Mouse (Mus musculus): ENCODE results near the gene St3gal6. TPM values are rescaled to one million over a fixed set of nuclear protein-coding genes. Genes with fewer than 3 reads are reported as not detected.

The St3gal6 gene
- polyA plus RNA-seq, 1 experiment = 0.34 TPM

DNA sequence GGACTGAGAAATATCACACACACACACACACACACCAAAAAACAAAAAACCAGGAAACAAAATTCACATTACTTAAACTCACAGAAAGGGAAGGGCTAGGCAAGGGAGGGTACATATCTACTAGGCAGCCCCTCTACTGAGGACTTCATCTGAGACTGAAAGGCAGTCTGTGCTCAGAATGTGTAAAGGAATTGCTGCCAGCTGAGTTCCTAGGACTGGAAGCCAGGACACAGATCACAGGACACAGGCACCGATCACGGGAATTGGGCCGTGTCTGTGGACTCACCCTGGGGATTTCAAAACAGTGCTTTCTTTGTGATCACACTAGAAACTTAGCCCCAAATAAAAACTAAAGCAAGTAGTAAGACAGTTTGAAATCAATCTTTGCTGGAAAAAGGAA lies 11.2 kb downstream of the St3gal6 start:
- H3K27me3 ChIP-seq (ENCODE audit: control insufficient read depth, insufficient read depth, insufficient read length) = no peaks in the 10 kb centered on the region
- no peaks in the 10 kb centered on the region for H3K79me3 ChIP-seq (ENCODE audit: low read depth)
- H3ac ChIP-seq (ENCODE audit: control insufficient read depth, insufficient read length, low read depth) = no peak overlapping the region
- H3K79me2 ChIP-seq (ENCODE audit: control insufficient read depth, insufficient read depth) = no peaks in the 10 kb centered on the region
- no peak for TF ChIP-seq FOSL1 (IDR thresholded peaks at IDR 0.05; ENCODE audit: insufficient read depth, low read length, poor library complexity, severe bottlenecking)
- no peak for TF ChIP-seq MYOG (IDR thresholded peaks at IDR 0.05; ENCODE audit: control insufficient read depth, extremely low read depth, insufficient read length)
- no peak for TF ChIP-seq CEBPB (IDR thresholded peaks at IDR 0.05; ENCODE audit: low read depth)
- TF ChIP-seq USF1 (IDR thresholded peaks at IDR 0.05; ENCODE audit: low read depth) = no peak
- TF ChIP-seq MAX (IDR thresholded peaks at IDR 0.05) = no peak
- no peak for TF ChIP-seq CTCF (IDR thresholded peaks at IDR 0.05; ENCODE audit: control insufficient read depth, insufficient read depth, insufficient read length)
- TF ChIP-seq MYOD1 (IDR thresholded peaks at IDR 0.05; ENCODE audit: control insufficient read depth, insufficient read length, low read depth) = no peak
- no peaks in the 10 kb centered on the region for H3K36me3 ChIP-seq (ENCODE audit: control insufficient read depth, insufficient read depth)
- no peak overlapping the region for H3K4me3 ChIP-seq (ENCODE audit: insufficient read depth, poor library complexity, severe bottlenecking)

- Histone ChIP-seq H3K27me3 (ENCODE audit: control insufficient read depth, insufficient read depth, insufficient read length) (no peaks in the 10 kb centered on the region), H3K79me3 (ENCODE audit: low read depth) (no peaks in the 10 kb centered on the region), H3ac (ENCODE audit: control insufficient read depth, insufficient read length, low read depth) (no peak overlapping the region), H3K4me3 (ENCODE audit: insufficient read depth, poor library complexity, severe bottlenecking) (no peak overlapping the region), H3K36me3 (ENCODE audit: control insufficient read depth, insufficient read depth) (no peaks in the 10 kb centered on the region), H3K79me2 (ENCODE audit: control insufficient read depth, insufficient read depth) (no peaks in the 10 kb centered on the region)
- TF ChIP-seq CTCF (IDR thresholded peaks at IDR 0.05; ENCODE audit: control insufficient read depth, insufficient read depth, insufficient read length) (no peak), MYOD1 (IDR thresholded peaks at IDR 0.05; ENCODE audit: control insufficient read depth, insufficient read length, low read depth) (no peak), FOSL1 (IDR thresholded peaks at IDR 0.05; ENCODE audit: insufficient read depth, low read length, poor library complexity, severe bottlenecking) (no peak), USF1 (IDR thresholded peaks at IDR 0.05; ENCODE audit: low read depth) (peak; percentile 19)
Observed at GRCm38 (mm10) chr16:58512181-58512761, 11.8 kb downstream of the St3gal6 start.

DNA sequence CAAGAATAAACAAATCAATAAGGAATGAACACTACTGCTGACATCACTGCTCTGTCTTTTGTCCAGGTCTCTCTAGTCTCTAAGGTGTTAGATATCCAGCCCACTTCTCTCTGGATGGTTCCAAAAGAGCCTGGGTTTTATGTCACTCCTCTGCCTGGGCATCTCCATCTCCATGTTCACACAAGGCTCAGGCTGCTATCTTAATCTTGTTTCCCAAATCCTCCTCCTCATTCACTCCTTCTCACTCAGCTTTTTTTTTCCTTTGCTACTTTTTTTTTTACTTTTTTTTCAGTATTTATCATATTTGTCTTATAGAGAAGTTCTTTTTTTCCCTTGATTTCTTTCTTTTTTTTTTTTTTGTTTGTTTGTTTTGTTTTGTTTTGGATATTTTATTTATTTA lies 19.1 kb downstream of the St3gal6 start:
- H3K27me3 ChIP-seq (ENCODE audit: control insufficient read depth, insufficient read depth, insufficient read length) = no peaks in the 10 kb centered on the region
- no peaks in the 10 kb centered on the region for H3K79me3 ChIP-seq (ENCODE audit: low read depth)
- TF ChIP-seq USF1 (IDR thresholded peaks at IDR 0.05; ENCODE audit: low read depth) = no peak
- TF ChIP-seq FOSL1 (IDR thresholded peaks at IDR 0.05; ENCODE audit: insufficient read depth, low read length, poor library complexity, severe bottlenecking) = no peak
- no peak for TF ChIP-seq MYOD1 (IDR thresholded peaks at IDR 0.05; ENCODE audit: control insufficient read depth, insufficient read length, low read depth)
- no peak for TF ChIP-seq CEBPB (IDR thresholded peaks at IDR 0.05; ENCODE audit: low read depth)
- no peak for TF ChIP-seq MAX (IDR thresholded peaks at IDR 0.05)
- TF ChIP-seq CTCF (IDR thresholded peaks at IDR 0.05; ENCODE audit: control insufficient read depth, insufficient read depth, insufficient read length) = no peak
- no peak for TF ChIP-seq MYOG (IDR thresholded peaks at IDR 0.05; ENCODE audit: control insufficient read depth, extremely low read depth, insufficient read length)

DNA sequence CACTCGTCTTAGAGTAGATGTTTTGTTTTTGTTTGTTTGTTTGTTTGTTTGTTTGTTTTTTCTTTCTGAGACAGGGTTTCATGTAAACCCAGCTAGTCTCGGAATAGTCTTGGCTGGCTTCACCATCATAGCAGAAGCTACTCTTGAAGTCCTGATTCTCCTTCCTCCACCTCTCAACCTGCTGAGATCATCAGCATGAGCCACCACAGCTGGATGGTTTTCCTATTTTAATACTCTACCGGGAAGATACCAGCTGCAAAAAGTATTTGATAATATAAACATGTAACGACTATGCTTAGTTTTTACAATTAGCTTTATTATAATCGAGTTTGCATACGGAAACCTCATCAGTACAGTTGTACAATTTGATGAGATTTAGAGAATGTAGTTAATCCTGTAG lies 21.5 kb downstream of the St3gal6 start:
- TF ChIP-seq USF1 (IDR thresholded peaks at IDR 0.05; ENCODE audit: low read depth) (no peak), MYOD1 (IDR thresholded peaks at IDR 0.05; ENCODE audit: control insufficient read depth, insufficient read length, low read depth) (no peak), CTCF (IDR thresholded peaks at IDR 0.05; ENCODE audit: control insufficient read depth, insufficient read depth, insufficient read length) (no peak), CEBPB (IDR thresholded peaks at IDR 0.05; ENCODE audit: low read depth) (no peak), MYOG (IDR thresholded peaks at IDR 0.05; ENCODE audit: control insufficient read depth, extremely low read depth, insufficient read length) (no peak), MAX (IDR thresholded peaks at IDR 0.05) (no peak), FOSL1 (IDR thresholded peaks at IDR 0.05; ENCODE audit: insufficient read depth, low read length, poor library complexity, severe bottlenecking) (no peak)
- Histone ChIP-seq H3K79me2 (ENCODE audit: control insufficient read depth, insufficient read depth) (no peaks in the 10 kb centered on the region), H3ac (ENCODE audit: control insufficient read depth, insufficient read length, low read depth) (no peak overlapping the region), H3K27me3 (ENCODE audit: control insufficient read depth, insufficient read depth, insufficient read length) (no peaks in the 10 kb centered on the region), H3K36me3 (ENCODE audit: control insufficient read depth, insufficient read depth) (no peaks in the 10 kb centered on the region), H3K79me3 (ENCODE audit: low read depth) (no peaks in the 10 kb centered on the region), H3K4me3 (ENCODE audit: insufficient read depth, poor library complexity, severe bottlenecking) (no peak overlapping the region)

More for the DNA sequence above, 19.1 kb downstream of the St3gal6 start:
- Histone ChIP-seq H3K36me3 (ENCODE audit: control insufficient read depth, insufficient read depth) (no peaks in the 10 kb centered on the region), H3ac (ENCODE audit: control insufficient read depth, insufficient read length, low read depth) (no peak overlapping the region), H3K79me2 (ENCODE audit: control insufficient read depth, insufficient read depth) (no peaks in the 10 kb centered on the region), H3K4me3 (ENCODE audit: insufficient read depth, poor library complexity, severe bottlenecking) (no peak overlapping the region)

DNA sequence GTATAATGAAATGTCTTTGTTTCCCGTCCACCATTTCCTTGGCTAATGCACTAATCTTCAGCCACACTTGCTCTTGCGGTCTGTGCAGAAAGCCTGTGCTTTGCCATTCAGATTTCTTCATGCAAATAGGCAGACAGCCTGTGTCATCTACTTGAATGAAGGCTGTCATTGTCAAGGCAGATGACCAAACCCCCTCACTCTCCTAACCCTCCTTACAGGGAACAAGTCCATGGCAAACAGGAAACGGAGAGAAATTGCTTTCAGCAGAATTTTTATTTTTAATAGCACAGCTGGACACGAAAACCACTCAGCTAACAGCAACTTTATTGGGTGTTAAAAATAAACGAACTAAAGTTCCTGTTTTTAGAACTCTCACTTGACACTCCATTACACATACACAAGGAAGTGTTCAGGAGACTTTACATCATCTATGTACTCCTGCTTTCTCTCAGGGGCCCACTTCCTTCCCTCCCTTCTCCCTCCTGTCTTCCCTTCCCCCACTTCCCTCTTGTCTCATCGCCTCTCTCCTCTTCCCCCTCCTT lies 22.2 kb downstream of the St3gal6 start:
- Histone ChIP-seq H3ac (ENCODE audit: control insufficient read depth, insufficient read length, low read depth) (no peak overlapping the region), H3K36me3 (ENCODE audit: control insufficient read depth, insufficient read depth) (no peaks in the 10 kb centered on the region), H3K79me2 (ENCODE audit: control insufficient read depth, insufficient read depth) (no peaks in the 10 kb centered on the region), H3K79me3 (ENCODE audit: low read depth) (no peaks in the 10 kb centered on the region), H3K4me3 (ENCODE audit: insufficient read depth, poor library complexity, severe bottlenecking) (no peak overlapping the region), H3K27me3 (ENCODE audit: control insufficient read depth, insufficient read depth, insufficient read length) (no peaks in the 10 kb centered on the region)
- TF ChIP-seq MAX (IDR thresholded peaks at IDR 0.05) (no peak), FOSL1 (IDR thresholded peaks at IDR 0.05; ENCODE audit: insufficient read depth, low read length, poor library complexity, severe bottlenecking) (no peak), CEBPB (IDR thresholded peaks at IDR 0.05; ENCODE audit: low read depth) (no peak), USF1 (IDR thresholded peaks at IDR 0.05; ENCODE audit: low read depth) (no peak), MYOG (IDR thresholded peaks at IDR 0.05; ENCODE audit: control insufficient read depth, extremely low read depth, insufficient read length) (no peak), MYOD1 (IDR thresholded peaks at IDR 0.05; ENCODE audit: control insufficient read depth, insufficient read length, low read depth) (no peak)

- no peaks in the 10 kb centered on the region for H3K79me2 ChIP-seq (ENCODE audit: control insufficient read depth, insufficient read depth)
- H3K27me3 ChIP-seq (ENCODE audit: control insufficient read depth, insufficient read depth, insufficient read length) = no peaks in the 10 kb centered on the region
- H3K36me3 ChIP-seq (ENCODE audit: control insufficient read depth, insufficient read depth) = no peaks in the 10 kb centered on the region
- no peak overlapping the region for H3ac ChIP-seq (ENCODE audit: control insufficient read depth, insufficient read length, low read depth)
- no peaks in the 10 kb centered on the region for H3K79me3 ChIP-seq (ENCODE audit: low read depth)
- TF ChIP-seq MAX (IDR thresholded peaks at IDR 0.05) (no peak), MYOD1 (IDR thresholded peaks at IDR 0.05; ENCODE audit: control insufficient read depth, insufficient read length, low read depth) (no peak), CEBPB (IDR thresholded peaks at IDR 0.05; ENCODE audit: low read depth) (no peak), MYOG (IDR thresholded peaks at IDR 0.05; ENCODE audit: control insufficient read depth, extremely low read depth, insufficient read length) (no peak), CTCF (IDR thresholded peaks at IDR 0.05; ENCODE audit: control insufficient read depth, insufficient read depth, insufficient read length) (no peak), USF1 (IDR thresholded peaks at IDR 0.05; ENCODE audit: low read depth) (no peak), FOSL1 (IDR thresholded peaks at IDR 0.05; ENCODE audit: insufficient read depth, low read length, poor library complexity, severe bottlenecking) (no peak)
- no peak overlapping the region for H3K4me3 ChIP-seq (ENCODE audit: insufficient read depth, poor library complexity, severe bottlenecking)
Observed at GRCm38 (mm10) chr16:58499650-58500049, 24.4 kb downstream of the St3gal6 start.
